Mouse (Mus musculus) bone marrow, adult 2 months (tissue): ENCODE data around the gene Foxn3.

ENCODE experiments used
- CTCF ChIP-seq: fragments of 200-500 bp; IDR thresholded peaks from 2 replicates; pipeline ENCODE4 v1.5.1; 2011; ENCODE audit warnings: low read length, control low read depth; ENCODE audit not compliant: control insufficient read depth, insufficient read depth
- POLR2A ChIP-seq: fragments of 200-500 bp; IDR thresholded peaks from 2 replicates; pipeline ENCODE4 v1.6.1; 2011; ENCODE audit warnings: low read depth, mild to moderate bottlenecking, control low read depth, low read length, borderline replicate concordance; ENCODE audit not compliant: control insufficient read depth

DNA sequence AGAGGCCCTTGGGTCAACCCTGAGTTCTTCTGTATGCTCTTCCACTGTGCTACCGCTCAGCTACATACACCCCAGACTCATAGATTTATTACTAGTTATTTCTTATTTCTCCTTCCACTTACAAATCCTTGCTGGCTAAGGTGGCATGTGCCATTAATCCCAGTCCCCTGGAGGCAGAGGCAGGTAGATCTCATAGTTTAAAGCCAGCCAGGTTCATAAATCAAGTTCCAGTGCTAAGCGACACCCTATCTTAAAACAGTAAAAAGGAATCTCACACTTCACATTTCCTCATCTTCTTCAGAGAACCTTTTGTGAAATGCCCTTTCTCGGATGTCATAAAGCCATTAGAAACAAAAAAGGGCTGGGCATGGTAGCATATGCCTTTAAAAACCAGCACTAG lies 120.6 kb downstream of the Foxn3 start:
- TF ChIP-seq CTCF = no peak
- TF ChIP-seq POLR2A = no peak
